Mouse (Mus musculus) myocyte (in vitro differentiated cells): ENCODE results near the gene Chn2.

Experiments used
- MAX ChIP-seq: IDR thresholded peaks from one replicate; pipeline ENCODE4 v1.6.1; 2011; ENCODE audit warnings: low read depth, mild to moderate bottlenecking, control low read depth
- POLR2A ChIP-seq: IDR thresholded peaks from one replicate; pipeline ENCODE4 v1.6.1; 2011; ENCODE audit warnings: low read depth, mild to moderate bottlenecking, control low read depth, moderate library complexity; ENCODE audit not compliant: insufficient read length
- POLR2AphosphoS2 ChIP-seq: IDR thresholded peaks from one replicate; pipeline ENCODE4 v1.6.1; 2011; ENCODE audit warnings: low read depth, control low read depth; ENCODE audit not compliant: insufficient read length
- USF1 ChIP-seq: IDR thresholded peaks from one replicate; pipeline ENCODE4 v1.6.1; 2011; ENCODE audit warnings: low read depth, mild to moderate bottlenecking, control low read depth, moderate library complexity

GRCm38 (mm10) chr6:54068882-54069281, 29.5 kb downstream of the Chn2 start:
- TF ChIP-seq POLR2A = no peak
- TF ChIP-seq MAX = no peak
- TF ChIP-seq USF1 = no peak
- TF ChIP-seq POLR2AphosphoS2 = no peak
